Mouse (Mus musculus) heart, postnatal 25 days (tissue): ENCODE results near the gene Pomt2. TPM values are rescaled to one million over a fixed set of nuclear protein-coding genes. Genes with fewer than 3 reads are reported as not detected.

ENCODE experiments used
- DNase-seq: peaks from one replicate; pipeline ENCODE4 v3.0.0; 2022; ENCODE audit warnings: low spot score
- intact Hi-C: fragments of 180-260 bp; cut with DNase I; formaldehyde crosslinking; loops from one replicate; pipeline ENCODE4 v1.15.1; 2025
- total RNA-seq, 2 experiments: library from RNA; stranded (reverse); gene quantifications; 2 replicates each; pipeline ENCODE4 v1.2.3; 2021

The Pomt2 gene
- total RNA-seq, 2 experiments from 2014 or later: 9.5 to 11.9 TPM

DNA sequence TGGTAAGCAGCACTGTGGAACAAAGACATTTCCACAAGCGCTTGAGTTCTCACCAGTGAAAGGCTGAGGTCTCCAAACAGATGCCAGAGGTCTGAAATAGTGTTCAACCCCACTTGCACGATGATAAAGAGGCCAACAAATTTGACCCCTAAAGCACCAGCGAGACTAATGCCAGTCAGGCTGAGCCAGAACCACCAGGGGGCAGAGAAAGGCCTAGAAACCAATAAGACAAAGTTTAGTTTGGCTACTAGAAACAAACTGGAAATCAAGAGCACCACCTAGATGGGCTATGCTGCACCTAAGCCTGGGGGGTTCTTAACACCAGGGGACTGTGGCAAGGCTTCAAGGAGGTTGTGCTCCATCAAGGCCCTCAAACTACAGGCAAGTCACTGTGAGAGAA is 16.1 kb downstream of the Pomt2 start:
- DNase-seq: no peak
- intact Hi-C loops: loop anchor here (5.0 kb wide), 1 partner anchor 206 kb away; no protein-coding TSS in a partner anchor

- intact Hi-C loops: loop anchor here (5.0 kb wide), 1 partner anchor 206 kb away; no protein-coding TSS in a partner anchor
- DNase-seq: no peak
These were observed 16.6 kb downstream of the Pomt2 start for GRCm38 (mm10) chr12:87131181-87131580.

GRCm38 (mm10) chr12:87130224-87130623 is 17.5 kb downstream of the Pomt2 start:
- no peak for DNase-seq
- intact Hi-C loops: loop anchor here (5.0 kb wide), 1 partner anchor 207 kb away; no protein-coding TSS in a partner anchor

DNA sequence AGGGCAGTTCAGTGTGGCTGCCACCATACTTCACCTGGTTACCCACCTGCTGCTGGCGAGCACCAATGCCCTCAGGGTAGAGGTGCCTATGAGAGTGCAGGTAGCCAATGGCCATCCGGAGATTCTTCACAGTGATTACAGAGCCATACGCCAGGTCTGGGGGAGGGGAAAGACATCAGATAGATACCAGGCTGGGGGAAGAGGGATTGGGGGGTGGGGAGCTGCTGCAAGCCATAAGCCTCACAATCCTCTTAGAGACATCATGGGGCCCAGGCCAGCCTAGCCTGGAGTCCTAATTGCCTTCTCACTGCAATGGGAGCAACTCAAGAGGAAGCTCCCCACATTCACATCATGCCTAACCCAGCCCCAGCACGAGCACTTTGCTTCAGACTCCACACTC is 20.5 kb downstream of the Pomt2 start:
- intact Hi-C loops: no loop called here
- no peak for DNase-seq

DNA sequence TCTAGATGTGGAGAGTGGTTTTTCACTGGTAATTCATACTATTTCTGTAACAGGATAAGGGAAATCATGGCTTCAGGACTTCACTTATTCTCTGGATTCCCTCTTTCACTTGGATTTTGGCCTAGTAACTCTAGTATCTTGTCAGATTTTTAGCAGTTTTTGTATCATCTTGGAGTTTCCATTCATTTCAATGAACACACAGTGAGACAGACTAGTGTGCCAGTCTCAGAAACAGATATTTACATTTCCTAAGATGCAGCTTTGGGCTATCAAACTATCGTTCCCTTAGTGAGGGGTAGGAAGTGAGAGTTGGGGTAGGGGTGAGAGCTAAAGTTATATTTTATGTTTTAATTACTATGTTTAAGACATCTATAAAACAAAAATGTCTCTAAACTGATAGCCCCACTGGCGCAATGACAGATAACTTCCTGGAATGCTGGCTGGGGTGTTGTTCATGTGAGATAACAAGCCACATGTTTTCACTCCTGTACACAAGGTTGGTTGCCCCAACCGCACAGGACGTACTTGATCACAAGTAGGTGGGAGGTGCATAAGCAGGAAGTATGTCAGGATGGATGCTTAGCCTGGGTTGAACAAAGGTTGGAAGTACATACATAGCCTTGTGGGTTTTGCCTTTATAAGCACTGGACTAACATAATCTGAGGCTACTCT is 25.7 kb downstream of the Pomt2 start:
- intact Hi-C loops: no loop called here
- DNase-seq: no peak

GRCm38 (mm10) chr12:87107357-87107977 is 40.3 kb downstream of the Pomt2 start:
- no peak for DNase-seq
- intact Hi-C loops: no loop called here

- intact Hi-C loops: no loop called here
- no peak for DNase-seq
These were observed 43.0 kb downstream of the Pomt2 start for GRCm38 (mm10) chr12:87104796-87105195.

DNA sequence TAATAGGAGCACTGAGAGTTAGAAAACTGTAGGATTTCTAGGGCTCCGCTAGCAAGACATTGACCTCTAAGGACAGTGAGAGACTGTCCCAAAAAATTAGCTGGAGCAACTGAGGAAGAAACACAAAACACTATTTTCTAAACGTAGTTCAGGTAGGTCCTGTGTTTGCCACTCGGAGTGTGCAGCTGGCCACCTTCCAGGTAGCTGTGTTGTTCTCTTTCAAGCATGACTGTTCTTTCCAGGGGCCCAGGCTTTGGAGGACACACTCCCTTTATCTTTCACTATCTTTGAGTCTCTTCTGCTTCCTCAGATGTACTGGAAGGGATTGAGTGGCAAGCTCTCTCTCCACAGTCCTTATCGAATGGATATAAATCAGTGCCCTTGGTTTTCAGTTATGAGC is 44.3 kb downstream of the Pomt2 start:
- DNase-seq: no peak
- intact Hi-C loops: no loop called here

- intact Hi-C loops: no loop called here
These were observed 45.6 kb downstream of the Pomt2 start, which contains the start of gene Ngb for GRCm38 (mm10) chr12:87102165-87102631. Ngb (minus strand) TSS chr12:87102539.

GRCm38 (mm10) chr12:87100331-87100730 is 47.4 kb downstream of the Pomt2 start:
- no peak for DNase-seq
- intact Hi-C loops: no loop called here

More at GRCm38 (mm10) chr12:87102165-87102631, 45.6 kb downstream of the Pomt2 start, which contains the start of gene Ngb:
- DNase-seq: no peak

GRCm38 (mm10) chr12:87093671-87094070 is 54.1 kb downstream of the Pomt2 start:
- intact Hi-C loops: no loop called here

DNA sequence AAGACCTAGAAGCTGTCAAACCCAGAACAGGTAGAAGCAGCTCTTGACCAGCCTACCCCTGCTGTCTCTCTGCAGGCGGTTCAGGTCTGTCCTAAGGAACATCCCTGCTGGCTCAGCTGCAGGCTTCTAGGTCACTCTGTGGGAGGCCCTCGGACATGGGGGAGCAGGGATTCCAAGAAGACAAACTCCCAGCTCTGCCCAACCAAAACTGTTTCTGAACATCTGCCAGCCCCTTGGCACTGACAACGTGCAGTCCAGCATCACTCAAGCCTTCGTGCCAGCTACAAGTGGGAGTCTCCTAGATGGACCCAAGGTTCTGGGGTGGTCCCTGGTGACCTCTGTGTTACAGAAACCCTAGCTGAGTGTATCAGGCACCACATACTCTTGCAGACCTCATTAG is 54.5 kb downstream of the Pomt2 start:
- DNase-seq: no peak
- intact Hi-C loops: no loop called here

More at GRCm38 (mm10) chr12:87093671-87094070, 54.1 kb downstream of the Pomt2 start:
- DNase-seq: no peak

DNA sequence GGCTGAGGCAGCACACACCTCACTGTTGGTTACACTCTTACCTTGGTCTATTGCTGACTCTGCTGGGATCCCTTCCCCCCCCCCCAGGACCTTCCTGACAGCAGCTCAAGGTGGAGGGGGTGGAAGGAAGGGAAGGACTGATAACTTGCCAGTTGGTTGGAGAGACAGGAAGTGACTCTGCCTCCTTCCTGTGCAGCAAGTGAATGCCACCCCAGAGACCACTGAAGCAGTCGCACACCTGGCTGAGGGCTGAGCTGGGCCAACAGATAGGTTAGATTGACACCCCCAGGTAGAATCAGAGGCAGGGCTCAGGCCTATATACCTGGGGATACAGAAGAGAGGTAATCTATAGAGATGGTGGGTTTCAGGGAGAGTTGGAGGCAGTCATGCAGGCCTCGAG is 55.9 kb downstream of the Pomt2 start:
- no peak for DNase-seq
- intact Hi-C loops: no loop called here

DNA sequence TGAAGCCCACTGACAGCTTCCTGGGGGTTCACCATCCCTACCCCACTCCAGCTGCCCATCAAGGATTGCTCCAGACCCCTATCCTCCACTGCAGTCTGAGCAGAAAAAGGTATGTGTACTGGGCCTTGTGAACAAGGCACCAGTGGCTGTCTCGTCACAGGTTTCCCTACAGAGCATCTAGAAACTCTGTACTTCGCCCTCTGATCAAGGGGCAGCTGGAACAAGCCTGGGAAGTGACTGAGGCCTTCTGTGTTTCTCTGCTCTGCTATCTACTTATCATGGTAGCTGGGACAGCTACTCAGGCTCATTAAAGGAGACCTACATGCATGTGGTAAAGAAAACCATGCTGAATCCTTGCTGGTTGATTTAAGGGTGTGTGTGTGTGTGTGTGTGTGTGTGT is 58.1 kb downstream of the Pomt2 start:
- no peak for DNase-seq
- intact Hi-C loops: no loop called here

DNA sequence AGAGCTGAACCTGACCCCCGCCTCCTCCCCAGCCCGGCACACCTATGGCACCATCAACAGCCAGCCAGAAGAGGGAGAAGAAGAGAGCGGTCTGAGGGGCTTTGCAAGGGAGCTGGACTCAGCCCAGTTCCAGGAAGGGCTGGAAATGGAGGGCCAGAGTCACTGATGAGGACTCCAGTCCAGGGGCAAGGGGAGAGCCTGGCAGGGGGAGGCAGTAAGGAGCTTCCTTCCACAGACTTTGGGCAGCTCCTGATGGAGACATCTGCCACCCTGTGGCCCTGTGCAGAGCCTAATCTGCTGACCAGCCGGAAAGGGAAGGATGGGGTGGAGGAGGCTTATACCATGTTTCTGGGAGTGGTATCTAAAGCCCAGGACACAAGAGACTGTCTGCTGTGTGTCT is 58.5 kb downstream of the Pomt2 start:
- intact Hi-C loops: no loop called here
- DNase-seq: no peak

DNA sequence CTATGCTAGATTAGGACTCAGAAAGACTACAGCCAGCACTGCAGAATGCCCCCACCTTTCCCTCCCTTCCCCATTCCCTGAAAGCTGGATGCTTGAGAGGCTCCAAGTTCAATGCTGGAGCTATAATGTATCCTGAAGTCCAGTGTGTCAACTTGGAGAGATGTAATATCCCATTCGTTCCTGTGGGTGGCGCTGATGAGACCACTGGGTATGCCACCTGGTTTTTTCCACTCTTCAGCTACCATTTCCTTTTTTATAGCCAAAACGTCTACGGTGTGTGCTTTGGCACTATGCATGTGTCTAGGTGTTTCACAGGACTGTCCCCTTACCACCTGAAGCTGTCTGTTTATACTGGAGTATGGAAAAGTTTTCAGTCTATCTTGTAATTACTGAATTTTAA is 59.4 kb downstream of the Pomt2 start:
- intact Hi-C loops: no loop called here
- no peak for DNase-seq

DNA sequence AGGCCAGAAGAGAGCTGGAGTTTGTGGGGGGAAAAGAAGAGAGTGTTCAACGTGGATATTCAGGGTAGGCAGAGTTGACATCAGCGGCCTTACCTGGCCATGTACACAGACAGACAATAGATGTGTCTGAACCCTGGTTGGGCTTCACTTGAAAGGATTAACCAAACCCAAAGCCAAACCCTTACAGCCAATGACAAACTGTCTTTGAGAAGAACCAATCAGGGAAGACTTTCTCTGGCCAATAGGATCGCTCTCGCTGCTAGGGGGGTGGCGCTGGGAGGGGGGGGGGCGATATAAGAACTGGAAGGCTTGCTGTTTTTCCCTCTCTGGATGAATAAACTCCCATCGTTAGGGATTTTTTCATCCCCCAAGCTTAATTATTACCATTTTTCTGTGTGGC is 60.5 kb downstream of the Pomt2 start:
- DNase-seq: no peak

DNA sequence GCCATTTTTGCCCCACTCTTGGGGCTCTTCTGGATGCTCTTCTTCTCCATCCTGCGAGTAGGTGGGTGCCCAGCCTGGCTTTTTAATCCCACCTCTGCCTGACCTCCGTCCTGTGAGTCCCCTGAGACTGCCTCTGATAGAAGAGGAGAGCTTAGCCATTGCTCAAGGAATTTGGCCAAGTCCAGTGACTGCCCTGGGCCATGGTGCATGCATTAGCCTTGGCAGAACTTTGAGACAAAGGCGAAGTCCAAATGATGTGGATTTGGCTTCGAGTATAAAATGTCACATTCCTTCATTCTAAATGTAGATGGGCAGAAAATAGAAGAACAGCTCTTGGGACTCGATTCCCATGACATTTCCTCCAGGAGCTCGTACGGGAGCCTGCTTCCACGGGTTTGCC is 65.0 kb downstream of the Pomt2 start:
- no peak for DNase-seq
- intact Hi-C loops: no loop called here

More for the DNA sequence above, 60.5 kb downstream of the Pomt2 start:
- intact Hi-C loops: no loop called here

DNA sequence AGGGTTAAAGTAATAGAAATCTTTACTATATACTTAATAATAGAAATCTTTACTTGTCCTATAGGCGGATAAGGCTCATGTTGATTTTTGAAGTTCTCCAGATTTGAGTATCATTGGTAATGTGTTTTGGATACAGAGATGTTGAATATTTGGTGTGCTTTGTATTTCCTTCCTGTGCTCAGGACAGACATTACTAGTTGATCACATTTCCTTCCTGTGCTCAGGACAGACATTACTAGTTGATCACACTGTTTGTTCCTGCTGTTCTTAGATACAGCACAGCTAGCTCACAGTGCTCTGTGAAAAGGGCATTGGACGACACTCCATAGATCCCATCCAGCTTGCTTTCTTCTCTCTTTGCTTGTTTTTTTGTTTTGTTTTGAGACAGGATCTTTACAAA is 71.2 kb downstream of the Pomt2 start:
- intact Hi-C loops: no loop called here
- no peak for DNase-seq

GRCm38 (mm10) chr12:87070520-87070919 is 77.2 kb downstream of the Pomt2 start:
- no peak for DNase-seq
- intact Hi-C loops: no loop called here

DNA sequence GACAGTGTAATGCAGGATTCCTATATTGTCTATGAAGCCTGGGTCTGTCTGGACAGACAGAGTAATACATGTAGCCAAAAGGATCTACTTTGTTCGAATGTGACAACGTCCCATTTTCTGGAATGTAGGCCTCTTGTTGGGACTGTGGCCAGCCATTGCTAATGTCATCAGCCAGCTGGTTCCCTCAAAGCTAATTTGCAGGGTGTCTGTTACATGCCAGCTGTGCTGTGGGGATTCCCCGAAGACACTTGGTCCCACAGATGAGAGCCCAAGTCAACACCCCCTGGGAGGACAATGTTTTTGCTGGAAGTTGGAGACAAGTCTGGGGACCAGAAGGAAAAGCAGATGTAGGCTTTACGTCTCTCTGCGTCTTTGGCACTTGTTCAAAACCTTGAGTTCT is 81.3 kb downstream of the Pomt2 start:
- no peak for DNase-seq
- intact Hi-C loops: loop anchor here (10.0 kb wide), 1 partner anchor 212 kb away; no protein-coding TSS in a partner anchor
